Mouse (Mus musculus) kidney, adult 2 months (tissue): ENCODE measurements around the gene Bola3.

Source experiments
- CTCF ChIP-seq: fragments of 200-500 bp; conservative IDR thresholded peaks from 2 replicates; pipeline ENCODE4 v1.5.1; 2011; ENCODE audit warnings: low read depth, mild to moderate bottlenecking, control low read depth, low read length, moderate library complexity, mixed read lengths; ENCODE audit not compliant: insufficient read depth, insufficient read length
- POLR2A ChIP-seq: fragments of 200-500 bp; IDR thresholded peaks from one replicate; pipeline ENCODE4 v1.6.1; 2011; ENCODE audit warnings: low read depth, low read length, control low read depth

GRCm38 (mm10) chr6:83342957-83343356, 6.0 kb upstream of the Bola3 start:
- no peak for TF ChIP-seq POLR2A
- TF ChIP-seq CTCF = no peak
